Mouse (Mus musculus) kidney, postnatal 0 days (tissue): Measurements from ENCODE around the gene Chst11. TPM values are rescaled to one million over a fixed set of nuclear protein-coding genes. Genes with fewer than 3 reads are reported as not detected.
A peak's percentile ranks its signal among the peaks of the same experiment; 100 is the strongest.

Experiments used
- ATAC-seq: fragments of 200-750 bp; cut with Nextera tagmentation; replicated peaks from 2 replicates; pipeline ENCODE4 v1.8.0; 2017; ENCODE audit warnings: low read depth, moderate number of reproducible peaks, moderate TSS enrichment, moderate library complexity; ENCODE audit not compliant: low FRiP score
- DNase-seq: peaks from one replicate; pipeline ENCODE4 v3.0.0-alpha.2; 2016; ENCODE audit warnings: low spot score
- H3K27ac ChIP-seq: fragments of 300-500 bp; sonication (generic); 2 replicates; pipeline ENCODE4 v1.5.1; 2014; ENCODE audit warnings: mild to moderate bottlenecking
- H3K27me3 ChIP-seq: fragments of 300-500 bp; sonication (generic); 2 replicates; pipeline ENCODE4 v1.6.1; 2014; ENCODE audit warnings: low read length, mixed read lengths; ENCODE audit not compliant: insufficient read depth
- H3K36me3 ChIP-seq: fragments of 300-500 bp; sonication (generic); 2 replicates; pipeline ENCODE4 v1.6.1; 2014; ENCODE audit warnings: low read length, mixed read lengths; ENCODE audit not compliant: insufficient read depth
- H3K4me1 ChIP-seq: fragments of 300-500 bp; sonication (generic); replicated peaks from 2 replicates; pipeline ENCODE4 v1.6.1; 2014; ENCODE audit warnings: antibody characterized with exemption, low read length, mixed read lengths; ENCODE audit not compliant: insufficient read depth
- H3K4me2 ChIP-seq: fragments of 300-500 bp; sonication (generic); 2 replicates; pipeline ENCODE4 v1.6.1; 2014; ENCODE audit warnings: mild to moderate bottlenecking, low read length, moderate library complexity, mixed read lengths
- H3K4me3 ChIP-seq: fragments of 300-500 bp; sonication (generic); replicated peaks from 2 replicates; pipeline ENCODE4 v1.5.1; 2014; ENCODE audit warnings: low read depth, low read length
- H3K9ac ChIP-seq: fragments of 300-500 bp; sonication (generic); 2 replicates; pipeline ENCODE4 v1.6.1; 2014; ENCODE audit warnings: low read depth, low read length
- H3K9me3 ChIP-seq: fragments of 300-500 bp; sonication (generic); replicated peaks from 2 replicates; pipeline ENCODE4 v1.6.1; 2016; ENCODE audit warnings: low read length, inconsistent platforms, mixed read lengths
- CTCF ChIP-seq: IDR thresholded peaks from 2 replicates; pipeline ENCODE4 v1.5.1; 2016; ENCODE audit warnings: antibody characterized with exemption, low read depth, mild to moderate bottlenecking, moderate library complexity
- WGBS: fragments of 180-500 bp; shearing (Covaris S2); extraction: QIAGEN DNeasy Blood & Tissue Kit; methylation state at CpG from one replicate; pipeline ENCODE4 v1.1.7; 2014; 5-methylcytosine and 5-hydroxymethylcytosine counted together
- polyA plus RNA-seq: library from polyadenylated mRNA; unstranded; fragments of >200 nt; fragmentation: Nextera tagmentation; extraction: Ambion mirVana; gene quantifications from 2 replicates; pipeline ENCODE4 v1.2.1, GENCODE M21; 2015

The Chst11 gene
- polyA plus RNA-seq, 1 experiment from 2014 or later, result 2.9 TPM

- ATAC-seq (no peak), DNase-seq (no peak)
- peaks cover 17% of the 10 kb centered on the region for H3K4me1 ChIP-seq
- no peak overlapping the region for H3K9ac ChIP-seq
- WGBS, result 92% methylated on average over 5 of the region's 5 CpGs
- no peaks in the 10 kb centered on the region for H3K27me3 ChIP-seq
- H3K36me3 ChIP-seq, result no peaks in the 10 kb centered on the region
- no peak overlapping the region for H3K4me3 ChIP-seq
- H3K27ac ChIP-seq, result no peak overlapping the region
- H3K9me3 ChIP-seq, result no peaks in the 10 kb centered on the region
- no peak for TF ChIP-seq CTCF
- no peak overlapping the region for H3K4me2 ChIP-seq
These were observed 79.5 kb downstream of the Chst11 start for GRCm38 (mm10) chr10:83064796-83065195.

GRCm38 (mm10) chr10:83066159-83066558, 80.9 kb downstream of the Chst11 start:
- no peak for TF ChIP-seq CTCF

GRCm38 (mm10) chr10:83067305-83067704, 82.0 kb downstream of the Chst11 start:
- 74% methylated on average over 4 of the region's 4 CpGs for WGBS
- Histone ChIP-seq H3K36me3 (no peaks in the 10 kb centered on the region), H3K4me1 (peaks cover 19% of the 10 kb centered on the region), H3K4me2 (no peak overlapping the region), H3K9me3 (no peaks in the 10 kb centered on the region), H3K27me3 (no peaks in the 10 kb centered on the region), H3K27ac (no peak overlapping the region), H3K4me3 (no peak overlapping the region), H3K9ac (no peak overlapping the region)
- ATAC-seq (no peak), DNase-seq (no peak)
- TF ChIP-seq CTCF, result no peak

More at GRCm38 (mm10) chr10:83066159-83066558, 80.9 kb downstream of the Chst11 start:
- 70% methylated on average over 6 of the region's 6 CpGs for WGBS
- Histone ChIP-seq H3K9me3 (no peaks in the 10 kb centered on the region), H3K9ac (no peak overlapping the region), H3K4me1 (peaks cover 14% of the 10 kb centered on the region), H3K27me3 (no peaks in the 10 kb centered on the region), H3K4me3 (no peak overlapping the region), H3K27ac (no peak overlapping the region), H3K36me3 (no peaks in the 10 kb centered on the region), H3K4me2 (no peak overlapping the region)
- DNase-seq (no peak), ATAC-seq (no peak)

- H3K4me1 ChIP-seq, result peaks cover 19% of the 10 kb centered on the region
- H3K9me3 ChIP-seq, result no peaks in the 10 kb centered on the region
- no peak overlapping the region for H3K4me2 ChIP-seq
- H3K27me3 ChIP-seq, result no peaks in the 10 kb centered on the region
- no peaks in the 10 kb centered on the region for H3K36me3 ChIP-seq
- no peak overlapping the region for H3K4me3 ChIP-seq
- H3K27ac ChIP-seq, result no peak overlapping the region
- H3K9ac ChIP-seq, result no peak overlapping the region
- TF ChIP-seq CTCF, result no peak
- no peak for DNase-seq
- WGBS, result 64% methylated on average over 8 of the region's 8 CpGs
- no peak for ATAC-seq
These were observed 83.2 kb downstream of the Chst11 start for GRCm38 (mm10) chr10:83068466-83068865.

GRCm38 (mm10) chr10:83069791-83070190, 84.5 kb downstream of the Chst11 start:
- no peaks in the 10 kb centered on the region for H3K9me3 ChIP-seq
- H3K4me1 ChIP-seq, result peaks cover 19% of the 10 kb centered on the region
- no peak overlapping the region for H3K27ac ChIP-seq
- no peaks in the 10 kb centered on the region for H3K36me3 ChIP-seq
- TF ChIP-seq CTCF, result no peak
- ATAC-seq, result no peak
- peak; percentile 61 for DNase-seq
- no peak overlapping the region for H3K4me3 ChIP-seq
- H3K27me3 ChIP-seq, result no peaks in the 10 kb centered on the region
- H3K9ac ChIP-seq, result 0 out of 2 replicates have a peak overlapping the region, but pooled peaks have one; percentile 13
- WGBS, result 18% methylated on average over 5 of the region's 5 CpGs
- H3K4me2 ChIP-seq, result no peak overlapping the region

- no peak overlapping the region for H3K4me2 ChIP-seq
- WGBS, result 45% methylated on average over 19 of the region's 19 CpGs
- no peak for DNase-seq
- H3K27me3 ChIP-seq, result no peaks in the 10 kb centered on the region
- H3K4me1 ChIP-seq, result peaks cover 19% of the 10 kb centered on the region
- H3K9ac ChIP-seq, result no peak overlapping the region
- TF ChIP-seq CTCF, result no peak
- H3K9me3 ChIP-seq, result no peaks in the 10 kb centered on the region
- H3K4me3 ChIP-seq, result no peak overlapping the region
- no peaks in the 10 kb centered on the region for H3K36me3 ChIP-seq
- 0 out of 2 replicates have a peak, but pooled peaks have one; percentile 25 for ATAC-seq
- H3K27ac ChIP-seq, result no peak overlapping the region
These were observed 86.7 kb downstream of the Chst11 start for GRCm38 (mm10) chr10:83071785-83072580.
